16 mouse cellular contexts compared by ENCODE assay signal in genomic region chr2:45197955-45198631, GRCm38 (mm10).
DNase-seq lines count a peak whose midpoint lies in the region; ATAC-seq and TF ChIP-seq lines count a peak whose summit lies in the region.
"Had no signal": no experiment of that assay in that cellular context is flagged by ENCODE, and none has a peak within 500 bp of the region (broad histone marks: within the 10 kb centered on the region; RNA-seq: fewer than 3 reads in every experiment).

No protein-coding gene starts in this region.

- ATAC-seq in intestine, embryonic 14.5 days (replicated peaks; ENCODE audit: low FRiP score, low TSS enrichment, low read depth) = no peak
- no peak for ATAC-seq in intestine, postnatal 0 days
- ATAC-seq in lung, postnatal 0 days = peak; percentile 23; the same call in 1 of the 2 replicates
- ATAC-seq in stomach, embryonic 15.5 days (ENCODE audit: insufficient read depth, low FRiP score, low read depth) = no peak

- no peak for DNase-seq in intestine, embryonic 14.5 days (ENCODE audit: low spot score)
- DNase-seq in lung, postnatal 0 days (ENCODE audit: low spot score) = peak; percentile 38
- no peak for DNase-seq in lung, adult 2 months
- no peak for DNase-seq in urinary bladder, postnatal 36 days (ENCODE audit: low spot score in 2 of 2)
- DNase-seq: adrenal gland, postnatal 10 days; cerebellum, adult 9-10 months; liver; thymus, adult 2 months had no signal

- H3K27me3 ChIP-seq in intestine, embryonic 14.5 days (replicated peaks; ENCODE audit: control insufficient read depth, insufficient read depth, low read length) = no peaks in the 10 kb centered on the region
- H3K27me3 ChIP-seq in intestine, postnatal 0 days (replicated peaks; ENCODE audit: control insufficient read depth, insufficient read depth, low read length) = no peaks in the 10 kb centered on the region
- H3K27me3 ChIP-seq in lung, postnatal 0 days (replicated peaks; ENCODE audit: insufficient read depth, low read length) = no peaks in the 10 kb centered on the region
- H3K27me3 ChIP-seq in stomach, embryonic 15.5 days (replicated peaks) = no peaks in the 10 kb centered on the region
- H3K27me3 ChIP-seq: hindbrain, embryonic 15.5 days; midbrain, embryonic 12.5 days had no signal

- H3K4me3 ChIP-seq in intestine, embryonic 14.5 days (ENCODE audit: low read depth, low read length) = no peak overlapping the region
- H3K4me3 ChIP-seq in intestine, postnatal 0 days (ENCODE audit: low read depth, low read length) = no peak overlapping the region
- H3K4me3 ChIP-seq in lung, postnatal 0 days (ENCODE audit: low read depth, low read length) = no peak overlapping the region
- no peak overlapping the region for H3K4me3 ChIP-seq in lung, adult 2 months (replicated peaks; ENCODE audit: extremely low read depth, low read depth, low read length)
- no peak overlapping the region for H3K4me3 ChIP-seq in cortical plate, adult 2 months (ENCODE audit: insufficient read depth, low read length)
- H3K4me3 ChIP-seq in stomach, embryonic 15.5 days (replicated peaks) = no peak overlapping the region
- H3K4me3 ChIP-seq: forebrain, embryonic 10.5 days; hindbrain, embryonic 15.5 days; left cerebral cortex, adult 2 months; midbrain, embryonic 12.5 days had no signal

- peak overlapping the region; percentile 22; the same call in 1 of the 2 replicates for H3K27ac ChIP-seq in intestine, embryonic 14.5 days (ENCODE audit: low read depth)
- H3K27ac ChIP-seq in intestine, postnatal 0 days (ENCODE audit: low read depth, low read length) = no peak overlapping the region
- no peak overlapping the region for H3K27ac ChIP-seq in lung, postnatal 0 days (ENCODE audit: low read length)
- peak overlapping the region; percentile 65 for H3K27ac ChIP-seq in cortical plate, adult 2 months (ENCODE audit: insufficient read depth, low read length)
- peak overlapping the region; percentile 6; the same call in 1 of the 2 replicates for H3K27ac ChIP-seq in stomach, embryonic 15.5 days
- H3K27ac ChIP-seq: forebrain, embryonic 10.5 days; hindbrain, embryonic 15.5 days; midbrain, embryonic 12.5 days had no signal

- no peak overlapping the region for H3K9ac ChIP-seq in intestine, embryonic 14.5 days (ENCODE audit: low read length)
- no peak overlapping the region for H3K9ac ChIP-seq in intestine, postnatal 0 days (ENCODE audit: low read depth, low read length)
- H3K9ac ChIP-seq in lung, postnatal 0 days (replicated peaks; ENCODE audit: low read depth) = no peak overlapping the region
- H3K9ac ChIP-seq in stomach, embryonic 15.5 days = no peak overlapping the region
- H3K9ac ChIP-seq: hindbrain, embryonic 15.5 days; midbrain, embryonic 12.5 days had no signal

- no peak for TF ChIP-seq POLR2A in lung, adult 2 months (IDR thresholded peaks at IDR 0.05; ENCODE audit: borderline replicate concordance, extremely low read depth, low read depth, low read length)
- no peak for TF ChIP-seq POLR2A in cortical plate, adult 2 months (IDR thresholded peaks at IDR 0.05; ENCODE audit: extremely low read depth, insufficient read depth, low read length)

- peaks cover 3% of the 10 kb centered on the region; the same call in 1 of the 2 replicates for H3K4me1 ChIP-seq in intestine, embryonic 14.5 days (replicated peaks; ENCODE audit: control insufficient read depth, insufficient read depth, low read length)
- H3K4me1 ChIP-seq in intestine, postnatal 0 days (replicated peaks; ENCODE audit: control insufficient read depth, insufficient read depth, low read length) = no peaks in the 10 kb centered on the region
- H3K4me1 ChIP-seq in lung, postnatal 0 days (ENCODE audit: insufficient read depth, low read depth, low read length) = peaks cover 4% of the 10 kb centered on the region; the same call in 1 of the 2 replicates
- H3K4me1 ChIP-seq in lung, adult 2 months (ENCODE audit: control insufficient read depth, insufficient read depth, low read length) = no peaks in the 10 kb centered on the region
- no peaks in the 10 kb centered on the region; the same call in 1 of the 2 replicates for H3K4me1 ChIP-seq in cortical plate, adult 2 months (ENCODE audit: control insufficient read depth, insufficient read depth, low read length)
- no peaks in the 10 kb centered on the region for H3K4me1 ChIP-seq in stomach, embryonic 15.5 days
- H3K4me1 ChIP-seq: forebrain, embryonic 10.5 days; hindbrain, embryonic 15.5 days; midbrain, embryonic 12.5 days had no signal

- no peak for TF ChIP-seq EP300 in lung, postnatal 0 days (IDR thresholded peaks at IDR 0.05)

- H3K9me3 ChIP-seq in intestine, embryonic 14.5 days (ENCODE audit: control insufficient read depth, low read length) = no peaks in the 10 kb centered on the region
- no peaks in the 10 kb centered on the region for H3K9me3 ChIP-seq in intestine, postnatal 0 days (ENCODE audit: control insufficient read depth)
- H3K9me3 ChIP-seq in lung, postnatal 0 days (ENCODE audit: low read length) = no peaks in the 10 kb centered on the region
- no peaks in the 10 kb centered on the region for H3K9me3 ChIP-seq in stomach, embryonic 15.5 days
- H3K9me3 ChIP-seq: forebrain, embryonic 10.5 days; G1E; hindbrain, embryonic 15.5 days; midbrain, embryonic 12.5 days had no signal

- WGBS in intestine, embryonic 14.5 days = 43% methylated on average over 13 of the region's 13 CpGs
- 58% methylated on average over 13 of the region's 13 CpGs for WGBS in intestine, postnatal 0 days
- WGBS in lung, postnatal 0 days = 46% methylated on average over 13 of the region's 13 CpGs
- 58% methylated on average over 13 of the region's 13 CpGs for WGBS in lung, adult 2 months
- WGBS in stomach, embryonic 15.5 days = 47% methylated on average over 13 of the region's 13 CpGs

- no peak overlapping the region for H3K4me2 ChIP-seq in intestine, embryonic 14.5 days (ENCODE audit: low read length)
- H3K4me2 ChIP-seq in intestine, postnatal 0 days (replicated peaks; ENCODE audit: low read depth) = no peak overlapping the region
- 0 out of 2 replicates have a peak overlapping the region, but pooled peaks have one; percentile 15 for H3K4me2 ChIP-seq in lung, postnatal 0 days (replicated peaks; ENCODE audit: low read depth, low read length)
- no peak overlapping the region for H3K4me2 ChIP-seq in stomach, embryonic 15.5 days
- H3K4me2 ChIP-seq: hindbrain, embryonic 15.5 days; midbrain, embryonic 12.5 days had no signal

- TF ChIP-seq CTCF in intestine, postnatal 0 days (IDR thresholded peaks at IDR 0.05; ENCODE audit: low read depth) = no peak
- TF ChIP-seq CTCF in lung, postnatal 0 days (IDR thresholded peaks at IDR 0.05) = no peak
- no peak for TF ChIP-seq CTCF in lung, adult 2 months (IDR thresholded peaks at IDR 0.05; ENCODE audit: insufficient read depth, low read length)
- TF ChIP-seq CTCF in cortical plate, adult 2 months (IDR thresholded peaks at IDR 0.05; ENCODE audit: extremely low read depth, insufficient read depth, low read length) = no peak

- H3K36me3 ChIP-seq in intestine, embryonic 14.5 days (ENCODE audit: control insufficient read depth, insufficient read depth, low read length) = no peaks in the 10 kb centered on the region
- H3K36me3 ChIP-seq in intestine, postnatal 0 days (ENCODE audit: control insufficient read depth, insufficient read depth) = no peaks in the 10 kb centered on the region
- H3K36me3 ChIP-seq in lung, postnatal 0 days (ENCODE audit: insufficient read depth, low read length) = no peaks in the 10 kb centered on the region
- no peaks in the 10 kb centered on the region for H3K36me3 ChIP-seq in stomach, embryonic 15.5 days
- H3K36me3 ChIP-seq: forebrain, embryonic 10.5 days; G1E; hindbrain, embryonic 15.5 days; midbrain, embryonic 12.5 days had no signal

Comparison
In these comparisons a context has a peak if more than half of its experiments do, and no peak if none do; other contexts are left out.
1. H3K27ac ChIP-seq: peak in intestine, embryonic 14.5 days (single experiment), cortical plate, adult 2 months (single experiment) and stomach, embryonic 15.5 days (single experiment); none in intestine, postnatal 0 days (single experiment) and lung, postnatal 0 days (single experiment).